Mouse (Mus musculus): ENCODE measurements at regions not wholly inside any gene's neighbourhood (a gene's known extent, or its start where the extent isn't known, plus 50 kb on each side); places are given as distances from the start of the nearest gene placed in this dataset.

GRCm38 (mm10) chr12:9948784-9949183 is 378.9 kb downstream of the Osr1 start:
- 71% methylated on average over 4 of the region's 4 CpGs for WGBS
- no peak for ATAC-seq (ENCODE audit: low FRiP score, low read depth)
- Histone ChIP-seq H3K36me3 (no peaks in the 10 kb centered on the region), H3K4me1 (no peaks in the 10 kb centered on the region), H3K4me2 (replicated peaks) (no peak overlapping the region), H3K9me3 (no peaks in the 10 kb centered on the region), H3K4me3 (no peak overlapping the region), H3K27ac (no peak overlapping the region), H3K9ac (no peak overlapping the region), H3K27me3 (no peaks in the 10 kb centered on the region)

- no peak overlapping the region for H3K9ac ChIP-seq
- no peak overlapping the region for H3K4me2 ChIP-seq (replicated peaks)
- H3K4me1 ChIP-seq = no peaks in the 10 kb centered on the region
- no peaks in the 10 kb centered on the region for H3K27me3 ChIP-seq
- ATAC-seq (ENCODE audit: low FRiP score, low read depth) = no peak
- H3K4me3 ChIP-seq = no peak overlapping the region
- no peak overlapping the region for H3K27ac ChIP-seq
- H3K36me3 ChIP-seq = no peaks in the 10 kb centered on the region
- 86% methylated on average over 2 of the region's 2 CpGs for WGBS
- H3K9me3 ChIP-seq = no peaks in the 10 kb centered on the region
Observed at GRCm38 (mm10) chr12:9952372-9952771, 382.5 kb downstream of the Osr1 start.

- Histone ChIP-seq H3K9ac (no peak overlapping the region), H3K4me3 (no peak overlapping the region), H3K27ac (no peak overlapping the region), H3K4me1 (no peaks in the 10 kb centered on the region), H3K36me3 (no peaks in the 10 kb centered on the region), H3K4me2 (replicated peaks) (no peak overlapping the region), H3K9me3 (no peaks in the 10 kb centered on the region), H3K27me3 (no peaks in the 10 kb centered on the region)
- 59% methylated on average over 6 of the region's 6 CpGs for WGBS
- ATAC-seq (ENCODE audit: low FRiP score, low read depth) = no peak
Observed at GRCm38 (mm10) chr12:9954178-9954888, 384.4 kb downstream of the Osr1 start.

DNA sequence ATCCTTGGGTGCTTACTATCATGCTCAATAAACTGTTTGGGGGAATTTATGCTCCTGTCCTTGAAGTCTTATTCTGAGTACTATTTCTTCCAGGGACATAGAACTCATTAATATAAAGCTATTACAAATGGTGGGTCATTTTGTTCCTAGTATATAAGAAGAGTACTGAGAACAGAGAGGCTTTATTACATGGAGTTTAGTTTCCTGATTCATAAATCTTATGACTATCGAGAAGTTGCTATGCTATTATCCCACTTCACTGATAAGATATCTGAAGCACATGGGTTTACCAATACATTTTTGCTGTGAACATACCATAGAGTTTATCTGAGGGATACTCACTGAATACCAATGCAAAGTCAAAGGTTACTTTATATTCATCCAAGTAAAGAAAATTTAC is 399.5 kb downstream of the Osr1 start:
- no peaks in the 10 kb centered on the region for H3K36me3 ChIP-seq
- no peaks in the 10 kb centered on the region for H3K27me3 ChIP-seq
- no peaks in the 10 kb centered on the region for H3K9me3 ChIP-seq
- no peaks in the 10 kb centered on the region for H3K4me1 ChIP-seq
- H3K27ac ChIP-seq = no peak overlapping the region
- WGBS = 91% methylated on average over 1 of the region's 1 CpGs
- H3K4me3 ChIP-seq = no peak overlapping the region
- ATAC-seq (ENCODE audit: low FRiP score, low read depth) = no peak
- H3K9ac ChIP-seq = no peak overlapping the region
- H3K4me2 ChIP-seq (replicated peaks) = no peak overlapping the region

DNA sequence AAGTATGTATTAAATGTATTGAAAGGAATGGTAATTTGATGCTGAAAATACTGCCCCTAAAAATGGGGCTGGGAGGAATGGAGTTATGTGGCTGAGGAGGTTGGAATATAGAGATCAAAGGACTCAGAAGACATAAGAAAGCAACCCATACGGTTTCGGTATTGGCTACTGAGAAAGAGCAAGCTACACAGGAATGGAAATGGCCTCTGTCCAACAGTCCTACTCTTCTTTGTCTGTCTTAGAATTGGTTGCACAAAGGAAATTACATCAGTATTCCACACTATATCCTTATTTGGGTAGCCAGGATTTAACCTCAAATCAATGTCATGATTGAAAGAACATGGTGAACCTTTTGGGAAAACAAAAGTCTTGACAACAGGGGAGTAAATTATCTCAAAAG is 399.0 kb upstream of the Nt5c1b start:
- Histone ChIP-seq H3K4me1 (no peaks in the 10 kb centered on the region), H3K36me3 (no peaks in the 10 kb centered on the region)
- 87% methylated on average over 2 of the region's 2 CpGs for WGBS

GRCm38 (mm10) chr12:9978494-9979112 is 391.2 kb upstream of the Nt5c1b start:
- no peaks in the 10 kb centered on the region for H3K4me1 ChIP-seq
- H3K9me3 ChIP-seq = no peaks in the 10 kb centered on the region
- no peaks in the 10 kb centered on the region for H3K36me3 ChIP-seq
- ATAC-seq (ENCODE audit: low FRiP score, low read depth) = no peak
- no peaks in the 10 kb centered on the region for H3K27me3 ChIP-seq
- no peak overlapping the region for H3K4me3 ChIP-seq
- no peak overlapping the region for H3K27ac ChIP-seq
- no peak overlapping the region for H3K9ac ChIP-seq
- WGBS = 53% methylated on average over 3 of the region's 3 CpGs
- H3K4me2 ChIP-seq (replicated peaks) = no peak overlapping the region

More for the DNA sequence above, 399.0 kb upstream of the Nt5c1b start:
- no peak for ATAC-seq (ENCODE audit: low FRiP score, low read depth)
- Histone ChIP-seq H3K27ac (no peak overlapping the region), H3K4me2 (replicated peaks) (no peak overlapping the region), H3K27me3 (no peaks in the 10 kb centered on the region), H3K9ac (no peak overlapping the region), H3K9me3 (no peaks in the 10 kb centered on the region), H3K4me3 (no peak overlapping the region)

- H3K27ac ChIP-seq = no peak overlapping the region
- no peak overlapping the region for H3K9ac ChIP-seq
- no peaks in the 10 kb centered on the region for H3K27me3 ChIP-seq
- no peaks in the 10 kb centered on the region for H3K9me3 ChIP-seq
- ATAC-seq (ENCODE audit: low FRiP score, low read depth) = no peak
- no peak overlapping the region for H3K4me2 ChIP-seq (replicated peaks)
- no peak overlapping the region for H3K4me3 ChIP-seq
- H3K36me3 ChIP-seq = no peaks in the 10 kb centered on the region
- 55% methylated on average over 1 of the region's 1 CpGs for WGBS
- no peaks in the 10 kb centered on the region for H3K4me1 ChIP-seq
Observed at GRCm38 (mm10) chr12:9979113-9979507, 390.7 kb upstream of the Nt5c1b start.

DNA sequence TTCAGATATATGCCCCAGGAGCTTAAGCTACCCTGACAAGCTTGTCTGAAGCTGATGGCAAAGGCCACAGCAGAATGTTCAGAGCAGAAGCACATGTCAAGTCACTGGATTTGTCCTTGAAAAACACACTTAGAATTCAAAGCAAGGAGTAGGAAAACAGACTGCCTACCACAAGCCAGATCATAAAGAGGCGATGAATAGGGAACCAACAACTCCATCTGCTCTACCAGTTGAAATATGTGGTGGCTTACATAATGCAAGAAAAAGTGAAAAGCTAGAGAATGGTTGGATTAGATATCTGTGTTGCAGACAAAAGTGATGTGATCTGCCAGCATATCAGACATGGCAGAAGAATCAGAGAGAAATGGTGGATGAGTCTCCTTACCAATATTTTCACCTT is 378.5 kb upstream of the Nt5c1b start:
- Histone ChIP-seq H3K27ac (no peak overlapping the region), H3K36me3 (no peaks in the 10 kb centered on the region), H3K4me2 (replicated peaks) (no peak overlapping the region), H3K9me3 (no peaks in the 10 kb centered on the region), H3K4me1 (peaks cover 3% of the 10 kb centered on the region), H3K4me3 (no peak overlapping the region), H3K27me3 (no peaks in the 10 kb centered on the region; the same call in 1 of the 2 replicates), H3K9ac (no peak overlapping the region)
- ATAC-seq (ENCODE audit: low FRiP score, low read depth) = no peak
- WGBS = 97% methylated on average over 1 of the region's 1 CpGs

DNA sequence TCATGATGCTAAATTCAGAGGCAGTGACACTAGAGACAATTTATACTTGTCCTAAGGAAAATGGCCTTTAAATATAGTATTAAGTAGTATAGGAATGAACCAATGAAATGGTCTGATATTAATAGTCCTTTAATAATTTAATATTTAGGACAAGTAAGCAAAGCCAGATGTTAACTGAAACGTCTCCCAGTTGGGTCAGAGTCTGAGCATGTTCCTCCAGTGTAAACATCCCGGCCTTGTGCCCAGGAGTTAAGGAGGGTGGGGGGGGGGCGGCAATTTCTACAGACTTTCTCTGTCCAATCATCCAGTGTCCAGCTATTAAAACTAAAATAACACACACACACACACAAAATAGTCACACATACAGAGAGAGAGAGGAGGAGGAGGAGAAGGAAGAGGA is 374.1 kb upstream of the Nt5c1b start:
- Histone ChIP-seq H3K27ac (no peak overlapping the region), H3K4me2 (replicated peaks) (no peak overlapping the region), H3K27me3 (no peaks in the 10 kb centered on the region), H3K9me3 (no peaks in the 10 kb centered on the region), H3K4me1 (peaks cover 20% of the 10 kb centered on the region), H3K9ac (no peak overlapping the region), H3K4me3 (no peak overlapping the region), H3K36me3 (no peaks in the 10 kb centered on the region)
- 54% methylated on average over 3 of the region's 3 CpGs for WGBS
- ATAC-seq (ENCODE audit: low FRiP score, low read depth) = no peak

DNA sequence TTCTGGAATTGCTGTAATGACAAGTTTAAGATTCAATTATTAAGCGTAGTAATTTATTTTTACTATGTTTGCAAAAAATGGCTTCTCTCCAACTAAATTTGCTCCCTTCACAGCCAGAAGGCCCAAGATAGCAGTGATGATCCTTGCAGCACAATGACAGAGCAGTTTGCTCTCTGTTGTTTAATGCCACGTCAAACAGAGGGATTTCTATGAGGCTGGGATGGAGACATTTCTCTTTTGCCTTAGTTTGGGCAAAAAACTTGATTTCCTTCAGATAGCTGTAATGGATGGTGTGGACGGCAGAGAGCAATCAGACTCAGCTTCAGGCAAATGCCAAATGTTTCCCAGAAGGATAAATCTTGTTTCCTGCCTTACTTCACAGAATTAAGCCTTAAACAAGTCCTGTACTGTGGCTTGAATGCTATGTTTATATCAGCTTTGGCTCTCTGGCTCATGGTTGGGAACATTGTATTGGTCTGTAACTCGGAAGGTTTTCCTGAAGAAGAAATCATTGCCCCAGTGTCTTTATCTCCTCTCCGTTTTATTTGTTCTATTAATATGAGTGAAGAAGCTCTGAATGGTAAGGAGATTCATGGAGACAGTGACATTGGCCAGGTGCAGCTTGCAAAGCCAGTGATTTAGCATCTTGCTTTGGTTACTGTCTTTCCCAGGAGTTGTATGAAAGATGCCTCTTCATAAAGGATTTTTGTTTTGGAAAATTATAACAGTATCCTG is 373.2 kb upstream of the Nt5c1b start:
- no peak overlapping the region for H3K4me3 ChIP-seq
- H3K27me3 ChIP-seq = no peaks in the 10 kb centered on the region
- H3K9ac ChIP-seq = no peak overlapping the region
- ATAC-seq (ENCODE audit: low FRiP score, low read depth) = no peak
- H3K4me2 ChIP-seq (replicated peaks) = peak overlapping the region; percentile 36
- H3K27ac ChIP-seq = no peak overlapping the region
- H3K9me3 ChIP-seq = no peaks in the 10 kb centered on the region
- H3K36me3 ChIP-seq = no peaks in the 10 kb centered on the region
- peaks cover 20% of the 10 kb centered on the region for H3K4me1 ChIP-seq
- WGBS = 37% methylated on average over 5 of the region's 5 CpGs

DNA sequence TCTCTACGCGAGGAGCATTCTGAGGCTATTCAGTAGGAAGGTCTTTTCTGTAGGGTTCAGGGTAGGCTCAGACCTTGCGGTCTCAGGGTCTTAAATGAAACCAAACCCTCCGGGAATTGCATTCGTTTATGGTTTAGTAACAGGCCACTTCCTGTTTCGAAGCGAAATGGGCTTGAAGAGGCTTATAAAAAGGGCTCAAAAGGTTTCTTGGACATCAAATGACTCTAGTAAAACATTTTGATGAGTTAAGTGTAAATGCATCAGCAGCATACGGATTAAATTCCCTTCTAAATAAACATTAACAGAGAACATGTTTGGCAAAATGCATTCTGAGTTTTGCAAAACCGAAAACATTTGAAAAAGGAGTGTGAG is 372.6 kb upstream of the Nt5c1b start:
- 13% methylated on average over 9 of the region's 9 CpGs for WGBS
- Histone ChIP-seq H3K4me1 (peaks cover 20% of the 10 kb centered on the region), H3K27ac (no peak overlapping the region), H3K4me2 (replicated peaks) (peak overlapping the region; percentile 36), H3K27me3 (no peaks in the 10 kb centered on the region), H3K9me3 (no peaks in the 10 kb centered on the region), H3K9ac (no peak overlapping the region), H3K36me3 (no peaks in the 10 kb centered on the region), H3K4me3 (no peak overlapping the region)
- no peak for ATAC-seq (ENCODE audit: low FRiP score, low read depth)

- peak; percentile 57; the same call in 1 of the 2 replicates for ATAC-seq (ENCODE audit: low FRiP score, low read depth)
- H3K9me3 ChIP-seq = no peaks in the 10 kb centered on the region
- H3K9ac ChIP-seq = no peak overlapping the region
- H3K4me1 ChIP-seq = peaks cover 20% of the 10 kb centered on the region
- H3K4me3 ChIP-seq = no peak overlapping the region
- no peaks in the 10 kb centered on the region for H3K36me3 ChIP-seq
- no peaks in the 10 kb centered on the region for H3K27me3 ChIP-seq
- H3K4me2 ChIP-seq (replicated peaks) = peak overlapping the region; percentile 36
- no peak overlapping the region for H3K27ac ChIP-seq
- WGBS = 15% methylated on average over 3 of the region's 3 CpGs
Observed at GRCm38 (mm10) chr12:9997571-9997970, 372.2 kb upstream of the Nt5c1b start.

All from limb, embryonic 13.5 days (tissue).